Comparison of ENCODE assay signal across 10 mouse cellular contexts in genomic region chr8:107046976-107047375, GRCm38 (mm10). TPM values are rescaled to one million over a fixed set of nuclear protein-coding genes. Genes with fewer than 3 reads are reported as not detected.
A peak's percentile ranks its signal among the peaks of the same experiment; 100 is the strongest.
DNase-seq lines count a peak whose midpoint lies in the region; ATAC-seq and TF ChIP-seq lines count a peak whose summit lies in the region.
"Had no signal": no experiment of that assay in that cellular context is flagged by ENCODE, and none has a peak within 500 bp of the region (broad histone marks: within the 10 kb centered on the region; RNA-seq: fewer than 3 reads in every experiment).

No protein-coding gene starts in this region.

- no peak for DNase-seq in kidney, adult 18-20 months
- DNase-seq in spleen, adult 18-20 months, result no peak
- DNase-seq in gastrocnemius, postnatal 14 days, result no peak
- DNase-seq: right cerebral cortex, postnatal 14 days; thymus, postnatal 4 days had no signal

- TF ChIP-seq CTCF in E14TG2a.4 (conservative IDR thresholded peaks at IDR 0.05; ENCODE audit: low read length), result no peak

- 0 out of 2 replicates have a peak, but pooled peaks cover 6% of the 10 kb centered on the region for H3K4me1 ChIP-seq in kidney, embryonic 14.5 days (ENCODE audit: control insufficient read depth, insufficient read depth, low read length)
- H3K4me1 ChIP-seq in E14TG2a.4 (replicated peaks; ENCODE audit: low read depth, low read length), result peaks cover 59% of the 10 kb centered on the region
- H3K4me1 ChIP-seq in embryonic facial prominence, embryonic 13.5 days, result peaks cover 17% of the 10 kb centered on the region
- H3K4me1 ChIP-seq in limb, embryonic 15.5 days, result peaks cover 17% of the 10 kb centered on the region

- H3K27ac ChIP-seq in kidney, embryonic 14.5 days (ENCODE audit: low read depth, low read length), result no peak overlapping the region
- H3K27ac ChIP-seq in embryonic facial prominence, embryonic 13.5 days, result no peak overlapping the region
- H3K27ac ChIP-seq in limb, embryonic 15.5 days, result no peak overlapping the region

- ATAC-seq in kidney, embryonic 14.5 days (ENCODE audit: low FRiP score, low TSS enrichment), result no peak
- ATAC-seq in embryonic facial prominence, embryonic 13.5 days (ENCODE audit: insufficient number of reproducible peaks, insufficient read depth, low FRiP score, low TSS enrichment, low read depth), result no peak
- no peak for ATAC-seq in limb, embryonic 15.5 days (ENCODE audit: insufficient number of reproducible peaks, low FRiP score, low TSS enrichment, low read depth)

- H3K9me3 ChIP-seq in kidney, embryonic 14.5 days (ENCODE audit: control insufficient read depth, low read length), result no peaks in the 10 kb centered on the region
- H3K9me3 ChIP-seq in E14TG2a.4 (ENCODE audit: low read length), result no peaks in the 10 kb centered on the region
- H3K9me3 ChIP-seq in embryonic facial prominence, embryonic 13.5 days, result no peaks in the 10 kb centered on the region
- H3K9me3 ChIP-seq in limb, embryonic 15.5 days, result no peaks in the 10 kb centered on the region

- 81% methylated on average over 5 of the region's 5 CpGs for WGBS in kidney, embryonic 14.5 days
- 88% methylated on average over 5 of the region's 5 CpGs for WGBS in embryonic facial prominence, embryonic 13.5 days
- 83% methylated on average over 5 of the region's 5 CpGs for WGBS in limb, embryonic 15.5 days

- H3K9ac ChIP-seq in kidney, embryonic 14.5 days (ENCODE audit: low read depth, low read length), result no peak overlapping the region; the same call in 1 of the 2 replicates
- H3K9ac ChIP-seq in embryonic facial prominence, embryonic 13.5 days, result peak overlapping the region; percentile 93; the same call in 1 of the 2 replicates
- no peak overlapping the region for H3K9ac ChIP-seq in limb, embryonic 15.5 days

- H3K36me3 ChIP-seq in kidney, embryonic 14.5 days (ENCODE audit: control insufficient read depth, insufficient read depth, low read length), result peaks cover 73% of the 10 kb centered on the region
- H3K36me3 ChIP-seq in E14TG2a.4 (ENCODE audit: insufficient read depth, low read length), result peaks cover 85% of the 10 kb centered on the region
- H3K36me3 ChIP-seq in embryonic facial prominence, embryonic 13.5 days, result peaks cover 82% of the 10 kb centered on the region
- H3K36me3 ChIP-seq in limb, embryonic 15.5 days, result peaks cover 73% of the 10 kb centered on the region

- no peak overlapping the region for H3K4me3 ChIP-seq in kidney, embryonic 14.5 days (ENCODE audit: low read length)
- H3K4me3 ChIP-seq in E14TG2a.4 (replicated peaks; ENCODE audit: low read length), result peak overlapping the region; percentile 93
- H3K4me3 ChIP-seq in embryonic facial prominence, embryonic 13.5 days, result peak overlapping the region; percentile 91; the same call in 1 of the 2 replicates
- peak overlapping the region; percentile 91 for H3K4me3 ChIP-seq in limb, embryonic 15.5 days

- intact Hi-C loops in gastrocnemius, postnatal 14 days (cut with DNase I; ENCODE audit: low total_unique reads), result no loop called here

- no peaks in the 10 kb centered on the region for H3K27me3 ChIP-seq in kidney, embryonic 14.5 days (ENCODE audit: control insufficient read depth, insufficient read depth, low read length)
- no peaks in the 10 kb centered on the region for H3K27me3 ChIP-seq in E14TG2a.4 (ENCODE audit: insufficient read depth, low read length)
- H3K27me3 ChIP-seq in embryonic facial prominence, embryonic 13.5 days, result no peaks in the 10 kb centered on the region
- no peaks in the 10 kb centered on the region for H3K27me3 ChIP-seq in limb, embryonic 15.5 days

- peak overlapping the region; percentile 89; the same call in 1 of the 2 replicates for H3K4me2 ChIP-seq in kidney, embryonic 14.5 days (replicated peaks; ENCODE audit: low read depth, low read length)
- peak overlapping the region; percentile 88 for H3K4me2 ChIP-seq in embryonic facial prominence, embryonic 13.5 days
- H3K4me2 ChIP-seq in limb, embryonic 15.5 days, result 0 out of 2 replicates have a peak overlapping the region, but pooled peaks have one; percentile 86

RNA-seq across cellular contexts. Expression of gene Pdf, which starts 1.4 kb away (rescaled TPM):
- 48.9 and 62.0 TPM in 2 replicates for polyA plus RNA-seq in kidney, embryonic 14.5 days (2014; fragmentation: Nextera tagmentation; extraction: Ambion mirVana)
- 51.1 and 55.7 TPM in 2 replicates for polyA plus RNA-seq in embryonic facial prominence, embryonic 13.5 days (2015; fragmentation: Nextera tagmentation; extraction: Ambion mirVana)
- polyA plus RNA-seq in limb, embryonic 15.5 days (2015; fragmentation: Nextera tagmentation; extraction: Ambion mirVana), result 43.8 and 47.2 TPM in 2 replicates
- 10 to 100 TPM; 35.3 to 36.0 TPM for total RNA-seq in gastrocnemius, postnatal 14 days (2021)

RNA-seq across cellular contexts. Expression of gene Cog8, which starts 9.5 kb away (rescaled TPM):
- polyA plus RNA-seq in kidney, embryonic 14.5 days (2014; fragmentation: Nextera tagmentation; extraction: Ambion mirVana), result 32.4 and 38.8 TPM in 2 replicates
- 39.9 and 40.4 TPM in 2 replicates for polyA plus RNA-seq in embryonic facial prominence, embryonic 13.5 days (2015; fragmentation: Nextera tagmentation; extraction: Ambion mirVana)
- 37.1 and 39.9 TPM in 2 replicates for polyA plus RNA-seq in limb, embryonic 15.5 days (2015; fragmentation: Nextera tagmentation; extraction: Ambion mirVana)
- total RNA-seq in gastrocnemius, postnatal 14 days (2021), result 10 to 100 TPM; 16.9 to 17.7 TPM

RNA-seq across cellular contexts. Expression of gene Nip7, which starts 9.7 kb away (rescaled TPM):
- polyA plus RNA-seq in kidney, embryonic 14.5 days (2014; fragmentation: Nextera tagmentation; extraction: Ambion mirVana), result 110 and 140 TPM in 2 replicates
- 87.2 and 109 TPM in 2 replicates for polyA plus RNA-seq in embryonic facial prominence, embryonic 13.5 days (2015; fragmentation: Nextera tagmentation; extraction: Ambion mirVana)
- 82.9 TPM in 2 replicates for polyA plus RNA-seq in limb, embryonic 15.5 days (2015; fragmentation: Nextera tagmentation; extraction: Ambion mirVana)
- total RNA-seq in gastrocnemius, postnatal 14 days (2021), result 10 to 100 TPM; 18.3 to 24.7 TPM

RNA-seq across cellular contexts. Expression of gene Vps4a, which starts 16.0 kb away (rescaled TPM):
- polyA plus RNA-seq in kidney, embryonic 14.5 days (2014; fragmentation: Nextera tagmentation; extraction: Ambion mirVana), result 57.2 and 62.9 TPM in 2 replicates
- 81.6 and 81.7 TPM in 2 replicates for polyA plus RNA-seq in embryonic facial prominence, embryonic 13.5 days (2015; fragmentation: Nextera tagmentation; extraction: Ambion mirVana)
- polyA plus RNA-seq in limb, embryonic 15.5 days (2015; fragmentation: Nextera tagmentation; extraction: Ambion mirVana), result 71.3 and 79.3 TPM in 2 replicates
- 10 to 100 TPM; 50.6 to 51.1 TPM for total RNA-seq in gastrocnemius, postnatal 14 days (2021)

RNA-seq across cellular contexts. Expression of gene Tmed6, which starts 18.5 kb away (rescaled TPM):
- polyA plus RNA-seq in kidney, embryonic 14.5 days (2014; fragmentation: Nextera tagmentation; extraction: Ambion mirVana), result 22.5 and 31.9 TPM in 2 replicates
- not detected in 2 replicates for polyA plus RNA-seq in embryonic facial prominence, embryonic 13.5 days (2015; fragmentation: Nextera tagmentation; extraction: Ambion mirVana)
- polyA plus RNA-seq in limb, embryonic 15.5 days (2015; fragmentation: Nextera tagmentation; extraction: Ambion mirVana), result not detected in 2 replicates
- total RNA-seq in gastrocnemius, postnatal 14 days (2021), result not detected
- total RNA-seq: gastrocnemius, postnatal 4 days had no signal
